Mouse (Mus musculus) kidney, postnatal 36 days (tissue): Measurements from ENCODE around the gene Cetn3.

Source experiments
- DNase-seq, 2 experiments: peaks; one replicate each; pipeline ENCODE4 v3.0.0; 2021 to 2022; ENCODE audit warnings: mixed read lengths in 2 of 2

Cetn3 gene

GRCm38 (mm10) chr13:81824576-81825330 lies 41.9 kb downstream of the Cetn3 start:
- no peak for DNase-seq

- DNase-seq = no peak
Observed at GRCm38 (mm10) chr13:81828486-81828885, 45.6 kb downstream of the Cetn3 start.

GRCm38 (mm10) chr13:81831838-81832237 lies 49.0 kb downstream of the Cetn3 start:
- no peak for DNase-seq

- no peak for DNase-seq
Observed at GRCm38 (mm10) chr13:81836386-81837177, 53.7 kb downstream of the Cetn3 start.

GRCm38 (mm10) chr13:81838016-81838415 lies 55.1 kb downstream of the Cetn3 start:
- no peak for DNase-seq

- no peak for DNase-seq
Observed at GRCm38 (mm10) chr13:81838948-81839347, 56.1 kb downstream of the Cetn3 start.

GRCm38 (mm10) chr13:81840246-81840645 lies 57.4 kb downstream of the Cetn3 start:
- no peak for DNase-seq

- DNase-seq = no peak
Observed at GRCm38 (mm10) chr13:81840646-81841045, 57.8 kb downstream of the Cetn3 start.

GRCm38 (mm10) chr13:81842278-81842677 lies 59.4 kb downstream of the Cetn3 start:
- no peak for DNase-seq
